Mouse (Mus musculus) small intestine, adult 2 months (tissue): ENCODE results near the gene Nup205. TPM values are rescaled to one million over a fixed set of nuclear protein-coding genes. Genes with fewer than 3 reads are reported as not detected.

Experiments
- H3K27ac ChIP-seq: fragments of 200-500 bp; 2 replicates; pipeline ENCODE4 v1.5.1; 2012; ENCODE audit warnings: low read depth, low read length, control low read depth, inconsistent platforms; ENCODE audit not compliant: insufficient read depth
- H3K27me3 ChIP-seq: fragments of 200-500 bp; 2 replicates; pipeline ENCODE4 v1.6.1; 2012; ENCODE audit warnings: mild to moderate bottlenecking, moderate library complexity, low read length, inconsistent platforms; ENCODE audit not compliant: control insufficient read depth, insufficient read depth
- H3K36me3 ChIP-seq: fragments of 200-500 bp; 2 replicates; pipeline ENCODE4 v1.6.1; 2012; ENCODE audit warnings: mild to moderate bottlenecking, low read length, control low read depth, inconsistent platforms; ENCODE audit not compliant: control insufficient read depth, insufficient read depth
- H3K4me1 ChIP-seq: fragments of 200-500 bp; 2 replicates; pipeline ENCODE4 v1.6.1; 2012; ENCODE audit warnings: low read length, inconsistent platforms, mixed read lengths; ENCODE audit not compliant: control insufficient read depth, insufficient read depth, insufficient read length
- H3K4me3 ChIP-seq: fragments of 200-500 bp; 2 replicates; pipeline ENCODE4 v1.5.1; 2012; ENCODE audit warnings: low read depth, mild to moderate bottlenecking, control low read depth, inconsistent platforms, low read length, moderate library complexity
- CTCF ChIP-seq: fragments of 200-500 bp; IDR thresholded peaks from 2 replicates; pipeline ENCODE4 v1.5.1; 2012; ENCODE audit warnings: low read depth, mild to moderate bottlenecking, control low read depth, inconsistent platforms, low read length, moderate library complexity, mixed read lengths; ENCODE audit not compliant: insufficient replicate concordance, insufficient read length; ENCODE audit errors: extremely low read depth
- POLR2A ChIP-seq: fragments of 200-500 bp; IDR thresholded peaks from 2 replicates; pipeline ENCODE4 v1.6.1; 2012; ENCODE audit warnings: low read depth, mild to moderate bottlenecking, control low read depth, inconsistent platforms, low read length, moderate library complexity
- WGBS: fragments of 180-500 bp; shearing (Covaris S2); methylation state at CpG from one replicate; pipeline ENCODE4 v1.1.7; 2018; 5-methylcytosine and 5-hydroxymethylcytosine counted together
- polyA plus RNA-seq: library from polyadenylated mRNA; depleted of rRNA; stranded (reverse); fragments of >200 nt; gene quantifications from 2 replicates; pipeline ENCODE4 v1.2.3, GENCODE M21; 2012

Nup205 gene
- polyA plus RNA-seq, 1 experiment, result 7.1 TPM

GRCm38 (mm10) chr6:35184781-35185180 lies 7.6 kb downstream of the Nup205 start:
- Histone ChIP-seq H3K36me3 (peaks cover 25% of the 10 kb centered on the region), H3K4me1 (no peaks in the 10 kb centered on the region), H3K27ac (no peak overlapping the region), H3K4me3 (no peak overlapping the region), H3K27me3 (no peaks in the 10 kb centered on the region)
- no peak for TF ChIP-seq CTCF
- no peak for TF ChIP-seq POLR2A
- WGBS, result 95% methylated on average over 1 of the region's 1 CpGs

GRCm38 (mm10) chr6:35191198-35191597 lies 14.0 kb downstream of the Nup205 start:
- Histone ChIP-seq H3K27me3 (no peaks in the 10 kb centered on the region), H3K4me1 (no peaks in the 10 kb centered on the region), H3K4me3 (no peak overlapping the region), H3K27ac (no peak overlapping the region), H3K36me3 (peaks cover 39% of the 10 kb centered on the region)
- TF ChIP-seq CTCF, result no peak
- TF ChIP-seq POLR2A, result no peak
- WGBS, result 82% methylated on average over 8 of the region's 8 CpGs

GRCm38 (mm10) chr6:35225696-35226095 lies 48.5 kb downstream of the Nup205 start:
- Histone ChIP-seq H3K4me1 (no peaks in the 10 kb centered on the region), H3K27ac (no peak overlapping the region), H3K36me3 (peaks cover 39% of the 10 kb centered on the region), H3K27me3 (no peaks in the 10 kb centered on the region), H3K4me3 (no peak overlapping the region)
- WGBS, result 97% methylated on average over 4 of the region's 4 CpGs
- TF ChIP-seq POLR2A, result no peak
- no peak for TF ChIP-seq CTCF

- Histone ChIP-seq H3K27me3 (no peaks in the 10 kb centered on the region), H3K36me3 (peaks cover 45% of the 10 kb centered on the region), H3K4me3 (no peak overlapping the region), H3K4me1 (no peaks in the 10 kb centered on the region), H3K27ac (no peak overlapping the region)
- WGBS, result 78% methylated on average over 1 of the region's 1 CpGs
- no peak for TF ChIP-seq CTCF
Measured at GRCm38 (mm10) chr6:35229415-35229814, 52.2 kb downstream of the Nup205 start.

GRCm38 (mm10) chr6:35236108-35236785 lies 59.0 kb downstream of the Nup205 start:
- Histone ChIP-seq H3K36me3 (peaks cover 56% of the 10 kb centered on the region), H3K4me3 (no peak overlapping the region), H3K27ac (no peak overlapping the region), H3K27me3 (no peaks in the 10 kb centered on the region), H3K4me1 (no peaks in the 10 kb centered on the region)
- WGBS, result 88% methylated on average over 9 of the region's 9 CpGs
- TF ChIP-seq CTCF, result no peak
- no peak for TF ChIP-seq POLR2A

- TF ChIP-seq CTCF (no peak), POLR2A (no peak)
Measured at GRCm38 (mm10) chr6:35243252-35243651, 66.0 kb downstream of the Nup205 start.

GRCm38 (mm10) chr6:35243989-35244388 lies 66.8 kb downstream of the Nup205 start:
- Histone ChIP-seq H3K27ac (no peak overlapping the region), H3K36me3 (peaks cover 44% of the 10 kb centered on the region), H3K4me1 (no peaks in the 10 kb centered on the region), H3K27me3 (no peaks in the 10 kb centered on the region), H3K4me3 (no peak overlapping the region)
- 70% methylated on average over 9 of the region's 9 CpGs for WGBS
- no peak for TF ChIP-seq CTCF
- TF ChIP-seq POLR2A, result no peak

More at GRCm38 (mm10) chr6:35243252-35243651, 66.0 kb downstream of the Nup205 start:
- Histone ChIP-seq H3K27me3 (no peaks in the 10 kb centered on the region), H3K4me1 (no peaks in the 10 kb centered on the region), H3K27ac (no peak overlapping the region), H3K4me3 (no peak overlapping the region), H3K36me3 (peaks cover 50% of the 10 kb centered on the region)
- WGBS, result 99% methylated on average over 4 of the region's 4 CpGs

GRCm38 (mm10) chr6:35245086-35245485 lies 67.9 kb downstream of the Nup205 start:
- H3K27me3 ChIP-seq, result no peaks in the 10 kb centered on the region
- no peaks in the 10 kb centered on the region for H3K4me1 ChIP-seq
- no peak for TF ChIP-seq CTCF

More at GRCm38 (mm10) chr6:35245086-35245485, 67.9 kb downstream of the Nup205 start:
- WGBS, result 36% methylated on average over 5 of the region's 5 CpGs
- Histone ChIP-seq H3K4me3 (no peak overlapping the region), H3K36me3 (peaks cover 41% of the 10 kb centered on the region), H3K27ac (no peak overlapping the region)
